Mouse (Mus musculus) G1E (cell line): ENCODE measurements at regions not wholly inside any gene's neighbourhood (a gene's known extent, or its start where the extent isn't known, plus 50 kb on each side); places are given as distances from the start of the nearest gene placed in this dataset.
"Not testable (repeated sequence)": the region's sequence is repeated elsewhere in the genome, so short reads cannot be mapped to it uniquely, and the experiment has no call there.

Experiments used
- ATAC-seq: 2 replicates; pipeline ENCODE4 v1.8.0; 2016; ENCODE audit warnings: mild to moderate bottlenecking; ENCODE audit not compliant: insufficient number of reproducible peaks, poor library complexity, low FRiP score, severe bottlenecking; ENCODE audit errors: extremely low read depth
- DNase-seq: peaks from one replicate; pipeline ENCODE4 v3.0.0; 2012; ENCODE audit warnings: low spot score
- H3K27me3 ChIP-seq: 2 replicates; pipeline ENCODE4 v1.6.1; 2012; ENCODE audit warnings: mild to moderate bottlenecking, low read length, inconsistent platforms; ENCODE audit not compliant: insufficient read depth
- H3K36me3 ChIP-seq: replicated peaks from 2 replicates; pipeline ENCODE3; 2012; ENCODE audit warnings: mild to moderate bottlenecking, inconsistent platforms
- H3K4me1 ChIP-seq: 2 replicates; pipeline ENCODE4 v1.6.1; 2012; ENCODE audit warnings: low read depth, low read length, inconsistent platforms, mixed read lengths; ENCODE audit not compliant: insufficient read depth
- H3K4me3 ChIP-seq: 2 replicates; pipeline ENCODE4 v1.5.1; 2012; ENCODE audit warnings: low read depth, mild to moderate bottlenecking, inconsistent platforms, low read length, moderate library complexity, mixed read lengths
- H3K9me3 ChIP-seq: replicated peaks from 2 replicates; pipeline ENCODE4 v1.6.1; 2012; ENCODE audit warnings: inconsistent platforms
- CTCF ChIP-seq: IDR thresholded peaks from 2 replicates; pipeline ENCODE4 v1.5.1; 2012; ENCODE audit warnings: low read depth, low read length, inconsistent platforms, mixed read lengths
- GATA1 ChIP-seq: IDR thresholded peaks from 2 replicates; pipeline ENCODE4 v1.6.1; 2012; ENCODE audit warnings: borderline replicate concordance, low read length, inconsistent platforms, mixed read lengths
- GATA2 ChIP-seq: IDR thresholded peaks from 2 replicates; pipeline ENCODE4 v1.6.1; 2012; ENCODE audit warnings: low read depth, low read length, inconsistent platforms, borderline replicate concordance
- POLR2AphosphoS5 ChIP-seq: IDR thresholded peaks from 2 replicates; pipeline ENCODE4 v1.6.1; 2012; ENCODE audit warnings: low read depth, low read length, inconsistent platforms; ENCODE audit not compliant: insufficient replicate concordance
- TAL1 ChIP-seq: conservative IDR thresholded peaks from 2 replicates; pipeline ENCODE4 v1.6.1; 2012; ENCODE audit warnings: low read depth, low read length, inconsistent platforms, mixed read lengths

DNA sequence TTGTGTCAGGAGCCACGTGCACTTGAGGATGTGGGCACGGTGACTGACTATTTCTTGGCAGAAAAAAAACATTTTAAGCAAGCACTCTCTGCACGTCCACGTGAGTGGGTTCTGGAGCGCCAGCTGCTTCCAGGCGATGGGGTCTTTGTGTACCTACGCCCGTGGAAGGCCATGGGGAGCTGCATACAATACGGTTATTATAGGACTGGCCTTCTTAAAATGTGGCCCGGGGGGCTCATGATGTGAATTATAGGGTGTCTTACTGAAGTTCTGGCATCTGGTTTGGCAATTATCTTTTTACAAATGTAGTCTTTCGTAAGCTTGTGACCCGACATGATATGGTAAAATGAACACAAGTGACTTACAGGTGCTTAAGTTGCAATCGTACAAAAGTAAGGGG lies 103.5 kb upstream of the Gmds start:
- no peak overlapping the region for H3K4me3 ChIP-seq
- H3K36me3 ChIP-seq: no peaks in the 10 kb centered on the region
- DNase-seq (no peak), ATAC-seq (no peak)
- H3K9me3 ChIP-seq: no peaks in the 10 kb centered on the region
- no peaks in the 10 kb centered on the region for H3K4me1 ChIP-seq
- H3K27me3 ChIP-seq: 0 out of 2 replicates have a peak, but pooled peaks cover 3% of the 10 kb centered on the region
- TF ChIP-seq TAL1 (no peak), GATA1 (no peak), POLR2AphosphoS5 (no peak), GATA2 (no peak), CTCF (no peak)

DNA sequence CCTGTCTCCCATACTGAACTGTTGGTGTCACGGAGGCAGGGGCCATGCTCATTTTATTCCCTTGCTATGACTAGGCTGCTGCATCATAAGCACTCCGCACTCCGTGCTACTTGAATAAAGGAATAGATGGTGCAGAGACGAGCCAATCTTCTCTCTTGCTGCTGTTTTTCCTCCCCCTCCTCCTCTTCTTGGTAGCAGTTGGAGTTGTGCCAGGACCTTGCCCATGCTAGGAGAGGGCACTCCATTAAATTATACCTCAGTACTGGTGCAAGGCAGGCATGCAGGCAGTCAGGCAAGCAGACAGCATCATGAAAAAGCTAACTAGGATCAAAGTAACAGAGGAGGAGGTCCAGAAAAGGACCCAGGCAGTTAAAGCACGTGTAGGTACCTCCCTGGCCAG lies 96.6 kb upstream of the Gmds start:
- no peaks in the 10 kb centered on the region for H3K4me1 ChIP-seq
- H3K4me3 ChIP-seq: no peak overlapping the region
- no peaks in the 10 kb centered on the region for H3K36me3 ChIP-seq
- no peak for DNase-seq
- TF ChIP-seq POLR2AphosphoS5 (no peak), GATA1 (no peak), GATA2 (no peak), TAL1 (no peak), CTCF (no peak)
- H3K9me3 ChIP-seq: no peaks in the 10 kb centered on the region
- ATAC-seq: no peak
- H3K27me3 ChIP-seq: no peaks in the 10 kb centered on the region

DNA sequence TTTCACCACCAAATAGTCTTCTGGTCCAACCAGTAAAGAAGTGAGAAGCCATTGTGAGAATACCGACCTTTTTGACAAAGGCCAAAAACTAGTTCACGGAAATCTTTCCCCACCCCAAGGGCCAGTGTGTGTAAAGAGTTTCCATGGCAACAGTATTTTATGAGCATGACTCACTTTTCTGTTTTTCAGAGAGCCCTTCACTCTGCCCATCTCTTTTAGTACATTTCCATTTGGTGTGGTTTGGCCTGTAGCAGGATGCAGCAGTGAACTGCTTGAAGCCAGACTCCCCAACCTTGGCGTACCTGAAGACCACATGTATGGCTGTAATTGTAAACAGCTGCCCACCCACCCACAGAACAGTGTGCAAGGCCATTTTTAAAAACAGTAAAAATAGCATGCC lies 89.9 kb upstream of the Gmds start:
- Histone ChIP-seq H3K4me3 (no peak overlapping the region), H3K9me3 (no peaks in the 10 kb centered on the region), H3K36me3 (no peaks in the 10 kb centered on the region), H3K27me3 (peaks cover 4% of the 10 kb centered on the region; the same call in 1 of the 2 replicates), H3K4me1 (no peaks in the 10 kb centered on the region)
- DNase-seq: no peak
- no peak for TF ChIP-seq POLR2AphosphoS5
- no peak for TF ChIP-seq CTCF
- no peak for TF ChIP-seq GATA2
- no peak for TF ChIP-seq GATA1
- TF ChIP-seq TAL1: no peak
- no peak for ATAC-seq

DNA sequence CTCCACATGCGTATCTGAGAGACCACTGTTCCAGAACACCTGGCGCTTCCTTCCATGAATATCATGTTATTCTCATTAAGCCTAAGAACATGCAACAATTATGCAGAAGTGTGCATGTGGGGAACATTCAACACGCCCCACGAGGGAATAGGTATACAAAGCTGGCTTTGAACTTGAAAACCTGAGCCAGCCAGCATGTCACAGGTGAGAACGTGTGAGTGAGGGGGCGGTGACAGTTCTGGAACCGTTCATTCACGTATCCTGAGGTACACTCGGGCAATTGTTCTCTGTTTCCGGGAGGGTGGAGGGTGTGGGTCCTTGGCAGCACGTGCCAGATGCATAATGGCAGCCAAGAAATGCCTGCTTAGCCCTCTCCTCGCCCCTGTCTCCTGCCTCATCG lies 88.4 kb upstream of the Gmds start:
- H3K27me3 ChIP-seq: peaks cover 4% of the 10 kb centered on the region; the same call in 1 of the 2 replicates
- H3K4me1 ChIP-seq: no peaks in the 10 kb centered on the region
- H3K4me3 ChIP-seq: no peak overlapping the region

GRCm38 (mm10) chr13:32426199-32426598 lies 87.7 kb upstream of the Gmds start:
- ATAC-seq (no peak), DNase-seq (no peak)
- TF ChIP-seq POLR2AphosphoS5 (no peak), CTCF (no peak), TAL1 (no peak), GATA1 (no peak), GATA2 (no peak)
- Histone ChIP-seq H3K4me1 (no peaks in the 10 kb centered on the region), H3K4me3 (no peak overlapping the region), H3K9me3 (no peaks in the 10 kb centered on the region), H3K27me3 (peaks cover 6% of the 10 kb centered on the region), H3K36me3 (no peaks in the 10 kb centered on the region)

More for the DNA sequence above, 88.4 kb upstream of the Gmds start:
- Histone ChIP-seq H3K36me3 (no peaks in the 10 kb centered on the region), H3K9me3 (no peaks in the 10 kb centered on the region)
- TF ChIP-seq GATA2: no peak
- ATAC-seq (no peak), DNase-seq (no peak)

GRCm38 (mm10) chr13:32424543-32424942 lies 86.0 kb upstream of the Gmds start:
- not testable (repeated sequence) for H3K9me3 ChIP-seq, DNase-seq, H3K36me3 ChIP-seq, ATAC-seq, H3K27me3 ChIP-seq, H3K4me3 ChIP-seq, H3K4me1 ChIP-seq

DNA sequence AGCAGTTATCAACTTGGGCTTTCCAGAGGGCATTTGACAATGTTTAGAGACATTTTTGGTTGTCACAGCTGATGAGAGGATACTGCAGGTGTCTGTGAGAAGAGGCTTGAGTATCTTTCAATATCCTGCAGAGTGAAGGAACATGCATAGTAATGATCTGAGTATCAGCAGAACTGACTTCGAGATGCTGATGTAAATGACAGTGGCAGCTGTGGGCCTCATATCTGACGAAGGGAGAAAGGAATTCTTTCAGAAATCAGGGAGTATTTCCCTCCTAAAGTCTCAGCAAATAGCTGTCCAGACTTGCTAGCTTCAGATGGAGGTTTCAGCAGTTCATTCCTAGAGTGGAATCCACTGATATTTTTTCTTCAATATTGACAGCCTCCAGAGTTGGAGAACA lies 83.9 kb upstream of the Gmds start:
- H3K9me3 ChIP-seq: no peaks in the 10 kb centered on the region
- no peak overlapping the region for H3K4me3 ChIP-seq
- no peak for ATAC-seq
- no peak for DNase-seq
- H3K36me3 ChIP-seq: no peaks in the 10 kb centered on the region
- no peaks in the 10 kb centered on the region for H3K4me1 ChIP-seq
- peaks cover 6% of the 10 kb centered on the region for H3K27me3 ChIP-seq
- TF ChIP-seq POLR2AphosphoS5 (no peak), GATA1 (no peak), CTCF (no peak), GATA2 (no peak), TAL1 (no peak)
